Mouse (Mus musculus): ENCODE results near the gene Tnk1.
A peak's percentile ranks its signal among the peaks of the same experiment; 100 is the strongest.

The Tnk1 gene

DNA sequence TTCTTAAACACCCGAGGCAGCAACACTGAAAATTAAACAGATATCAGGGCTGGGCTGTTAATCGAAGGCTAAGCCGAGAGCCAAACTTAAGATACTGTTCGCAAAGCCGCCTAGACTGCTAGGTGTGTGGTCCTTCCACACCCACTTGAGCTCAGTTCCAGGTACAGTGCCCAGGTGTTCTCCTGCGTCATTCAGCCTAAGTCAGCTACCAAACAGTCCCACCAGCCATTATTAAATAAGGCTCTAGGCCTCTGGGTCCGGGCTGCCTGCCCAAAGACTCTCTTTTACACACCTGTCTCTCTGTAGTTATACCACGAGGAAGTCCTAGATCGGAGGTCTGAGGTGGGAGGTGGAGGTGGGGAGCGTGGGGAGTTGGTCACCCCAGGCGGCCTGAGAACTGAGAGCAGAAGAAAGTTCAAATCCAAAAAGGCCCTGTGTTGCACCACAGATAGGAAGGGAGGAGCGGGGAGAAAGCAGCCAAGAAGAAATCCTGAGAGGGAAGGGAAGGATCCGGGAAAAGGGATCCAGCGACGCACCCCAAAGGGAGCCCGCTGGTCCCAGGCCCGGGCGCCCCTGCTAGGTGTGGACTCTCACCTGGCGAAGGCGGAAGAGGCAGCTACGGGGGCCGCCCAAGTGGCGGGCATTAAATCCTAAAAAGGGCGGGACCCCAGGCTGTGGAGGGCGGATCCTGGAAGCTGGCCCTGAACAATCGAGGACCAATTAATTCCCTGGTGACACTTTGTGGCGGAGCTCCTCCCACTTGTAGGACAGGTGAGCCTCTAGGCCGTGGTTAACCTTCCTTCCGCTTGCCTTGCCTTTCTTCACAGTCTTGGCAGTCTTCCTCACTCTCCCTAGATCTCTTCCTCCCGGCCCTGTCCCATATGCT is at the start of gene Tnk1:
Gene Tnk1 (minus strand): TSS at position 618 of the 886 bp plus-strand sequence.
- DNase-seq: peak; percentile 68

DNA sequence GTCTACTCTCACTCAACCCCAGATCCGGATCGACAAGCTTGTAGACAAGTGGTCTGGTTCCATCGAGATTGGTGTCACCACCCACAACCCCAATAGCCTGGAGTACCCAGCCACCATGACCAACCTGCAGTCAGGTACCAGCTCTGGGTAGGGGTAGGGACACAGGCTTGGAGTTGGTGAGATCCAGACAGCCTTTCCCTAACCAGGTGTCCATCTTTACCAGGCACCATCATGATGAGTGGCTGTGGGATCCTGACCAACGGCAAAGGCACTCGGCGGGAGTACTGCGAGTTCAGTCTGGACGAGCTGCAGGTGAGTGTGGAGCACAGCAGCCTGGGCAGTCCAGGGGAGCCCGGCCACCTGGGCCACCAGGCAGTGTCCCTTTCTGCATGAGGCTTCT is 45.8 kb upstream of the Tnk1 start:
- DNase-seq: no peak

DNA sequence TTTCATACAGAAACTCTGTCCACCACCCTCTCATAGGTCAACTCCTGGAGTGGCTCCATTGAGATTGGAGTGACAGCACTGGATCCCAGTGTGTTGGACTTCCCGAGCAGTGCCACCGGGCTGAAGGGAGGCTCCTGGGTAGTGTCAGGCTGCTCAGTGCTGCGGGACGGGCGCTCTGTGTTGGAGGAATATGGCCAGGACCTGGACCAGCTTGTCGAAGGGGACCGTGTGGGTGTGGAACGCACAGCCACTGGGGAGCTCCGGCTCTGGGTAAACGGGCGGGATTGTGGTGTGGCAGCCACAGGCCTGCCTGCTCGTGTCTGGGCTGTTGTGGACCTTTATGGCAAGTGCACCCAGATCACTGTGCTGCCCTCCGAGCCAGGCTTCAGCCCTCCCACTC is 44.4 kb upstream of the Tnk1 start:
- no peak for DNase-seq

DNA sequence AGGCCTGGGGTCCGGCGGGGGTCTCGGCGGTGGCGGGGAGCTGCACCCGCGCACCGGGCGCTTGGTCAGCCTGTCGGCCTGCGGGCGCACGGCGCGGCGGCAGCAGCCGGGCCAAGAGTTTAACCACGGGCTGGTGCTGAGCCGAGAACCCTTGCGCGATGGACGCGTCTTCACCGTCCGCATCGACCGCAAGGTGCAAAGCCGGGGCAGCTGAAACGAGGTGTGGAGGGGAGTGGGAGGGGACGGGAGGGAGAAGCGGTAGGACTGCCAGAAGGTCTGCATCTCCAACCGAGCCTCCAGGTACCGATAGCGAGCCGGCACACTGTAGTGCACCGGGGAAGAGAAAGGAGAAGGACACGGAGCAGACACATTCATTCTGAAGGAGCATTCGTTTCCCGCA is 43.5 kb upstream of the Tnk1 start:
- DNase-seq: no peak

DNA sequence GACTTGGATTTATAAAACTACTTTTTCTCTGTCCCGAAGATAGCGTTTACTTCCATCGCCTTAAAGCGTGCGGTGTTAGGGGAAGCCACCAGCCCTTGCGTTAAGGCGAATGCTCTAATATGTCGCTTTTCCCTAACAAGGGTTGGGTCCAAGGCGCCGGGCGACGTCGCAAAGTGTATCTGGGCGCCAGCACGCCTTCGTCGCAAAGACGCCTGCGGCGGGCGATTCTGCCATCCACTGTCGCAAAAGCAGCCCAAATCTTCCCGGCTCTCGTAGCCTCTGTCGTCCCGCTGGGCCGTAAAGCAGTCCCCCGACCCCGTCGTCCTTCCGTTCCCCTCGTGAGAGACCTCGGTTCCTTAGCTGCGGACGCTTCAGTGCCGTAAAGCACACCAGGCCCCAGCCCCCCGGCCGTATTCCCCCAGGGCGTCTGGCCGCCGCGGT is 42.9 kb upstream of the Tnk1 start:
- peak; percentile 97 for DNase-seq

DNA sequence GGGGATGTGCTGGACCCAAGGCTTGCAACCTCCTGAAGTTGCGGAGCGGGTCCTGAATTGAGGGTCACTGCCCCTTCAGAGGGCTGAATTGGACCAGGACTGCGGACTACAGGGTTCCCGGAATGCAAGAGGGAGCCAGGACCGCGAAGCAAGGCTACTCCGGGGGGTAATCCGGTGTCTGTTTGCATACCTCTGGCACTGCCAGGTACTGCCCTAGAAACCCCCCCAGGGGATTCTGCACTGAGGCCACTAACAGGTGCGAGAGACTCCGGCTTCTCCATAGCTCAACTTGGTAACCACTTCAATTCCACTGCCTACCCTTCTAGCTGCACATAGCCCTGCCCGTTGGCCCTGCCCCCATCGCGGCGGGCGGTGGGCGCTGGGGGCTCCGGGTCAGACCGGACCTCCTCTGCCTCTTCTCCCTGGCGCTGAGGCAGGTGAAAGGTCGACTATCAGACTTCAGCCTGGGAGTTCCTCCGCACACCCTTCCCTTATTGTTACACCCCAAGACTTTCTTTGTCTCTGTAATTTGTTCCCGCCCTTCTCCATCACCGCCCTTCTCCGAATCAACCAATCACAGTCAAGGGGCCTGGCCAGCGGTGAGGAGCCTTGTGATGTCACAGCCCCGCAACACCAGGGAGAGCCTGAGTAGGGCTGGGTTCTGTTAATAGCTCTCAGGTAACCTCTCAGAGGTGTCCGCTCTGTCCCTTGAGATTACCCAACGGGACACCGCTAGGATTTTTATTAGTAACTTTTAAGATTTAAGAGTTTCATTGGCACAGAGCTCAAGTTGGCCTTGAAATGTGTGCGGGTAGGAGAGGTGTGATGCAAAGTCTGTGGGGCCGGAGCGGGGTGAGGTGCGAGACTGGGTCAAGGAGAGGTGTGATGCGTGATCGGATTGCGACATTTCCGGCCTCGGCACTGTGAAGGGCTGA is 42.2 kb upstream of the Tnk1 start, which contains the start of the genes 2810408A11Rik and Neurl4:
Gene 2810408A11Rik (minus strand): TSS at position 517 of the 935 bp plus-strand sequence.
Gene Neurl4 (plus strand): TSS at position 602 of the 935 bp plus-strand sequence.
- peak; percentile 96 for DNase-seq

DNA sequence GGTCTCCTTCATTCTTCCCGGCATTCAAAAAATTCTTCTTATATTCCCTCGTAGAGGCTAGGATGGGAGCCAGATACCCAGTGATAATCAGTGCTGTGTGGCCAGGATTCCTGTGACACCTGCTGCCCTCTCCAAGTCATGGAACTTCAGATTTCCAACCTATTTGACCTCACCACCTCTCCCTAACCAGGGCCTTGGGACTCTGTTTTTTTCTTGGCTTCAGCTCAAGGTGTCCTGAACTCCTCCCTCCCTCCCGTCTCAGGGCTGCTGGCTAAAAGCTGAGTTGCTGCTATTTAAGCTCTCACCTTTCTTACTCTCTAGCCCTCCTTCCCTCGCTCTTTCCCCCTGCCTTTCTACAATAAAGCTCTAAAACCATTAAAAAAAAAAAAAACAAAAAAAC is 41.3 kb upstream of the Tnk1 start:
- no peak for DNase-seq

DNA sequence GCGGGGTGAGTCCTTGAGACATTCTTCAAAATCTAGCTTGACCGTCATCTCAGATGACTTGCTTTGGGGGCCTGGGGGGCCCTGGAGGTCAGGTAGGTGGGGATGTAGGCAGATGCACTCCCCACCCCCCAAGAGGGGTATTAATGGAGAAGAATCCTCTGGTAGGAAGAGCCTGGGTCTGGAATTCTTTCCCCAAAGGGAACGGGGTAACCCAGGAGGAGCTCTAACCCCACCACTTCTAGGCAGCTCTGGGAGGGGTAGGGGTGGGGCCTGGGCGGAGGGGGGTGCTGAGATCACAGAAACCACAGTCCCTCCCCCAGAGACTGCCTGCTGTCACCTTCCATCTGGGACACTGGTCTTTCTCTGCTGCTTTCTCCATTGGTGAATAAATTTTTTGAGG is 36.8 kb upstream of the Tnk1 start, which contains the start of gene Acap1:
Gene Acap1 (minus strand): TSS at position 249 of the 400 bp plus-strand sequence.
- DNase-seq: no peak

DNA sequence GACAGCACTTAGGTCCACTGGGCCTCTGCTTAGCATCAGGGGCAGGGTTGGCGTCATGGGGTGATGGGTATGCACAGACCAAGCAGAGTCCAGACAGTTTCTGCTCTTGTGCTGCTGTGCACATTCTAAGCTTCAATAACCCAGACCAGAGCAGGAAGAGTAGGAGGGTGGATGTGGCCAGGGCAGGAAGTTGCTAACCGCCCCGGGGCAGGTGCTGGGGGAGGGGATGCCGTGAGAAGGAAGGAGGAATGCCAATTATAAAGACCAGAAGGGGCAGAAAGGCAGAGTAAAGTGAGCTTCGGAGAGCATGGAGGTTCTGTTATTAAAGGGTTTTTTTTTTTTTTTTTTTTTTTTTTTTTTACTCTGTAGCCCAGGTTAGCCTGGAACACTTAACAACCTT is 36.1 kb upstream of the Tnk1 start:
- DNase-seq: no peak

DNA sequence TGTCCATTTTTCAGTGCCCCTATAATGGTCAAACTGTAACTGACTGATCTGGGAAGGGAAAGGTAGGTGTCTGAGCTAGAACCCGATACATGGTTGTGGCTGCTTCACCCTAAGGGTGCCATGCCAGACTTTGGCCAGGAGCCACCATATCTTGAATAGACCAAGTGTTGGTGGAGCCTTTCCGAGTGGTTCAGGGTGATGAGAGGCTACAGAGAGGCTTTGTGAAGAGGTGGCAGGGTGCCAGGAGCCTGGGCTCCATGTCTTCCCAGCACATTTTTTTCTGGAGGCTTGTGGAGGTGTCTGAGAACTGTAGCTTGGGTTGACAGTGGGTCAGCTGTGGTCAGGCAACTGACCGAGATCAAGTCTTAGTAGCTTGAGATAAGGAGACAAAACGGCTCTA is 33.0 kb upstream of the Tnk1 start:
- DNase-seq: no peak

DNA sequence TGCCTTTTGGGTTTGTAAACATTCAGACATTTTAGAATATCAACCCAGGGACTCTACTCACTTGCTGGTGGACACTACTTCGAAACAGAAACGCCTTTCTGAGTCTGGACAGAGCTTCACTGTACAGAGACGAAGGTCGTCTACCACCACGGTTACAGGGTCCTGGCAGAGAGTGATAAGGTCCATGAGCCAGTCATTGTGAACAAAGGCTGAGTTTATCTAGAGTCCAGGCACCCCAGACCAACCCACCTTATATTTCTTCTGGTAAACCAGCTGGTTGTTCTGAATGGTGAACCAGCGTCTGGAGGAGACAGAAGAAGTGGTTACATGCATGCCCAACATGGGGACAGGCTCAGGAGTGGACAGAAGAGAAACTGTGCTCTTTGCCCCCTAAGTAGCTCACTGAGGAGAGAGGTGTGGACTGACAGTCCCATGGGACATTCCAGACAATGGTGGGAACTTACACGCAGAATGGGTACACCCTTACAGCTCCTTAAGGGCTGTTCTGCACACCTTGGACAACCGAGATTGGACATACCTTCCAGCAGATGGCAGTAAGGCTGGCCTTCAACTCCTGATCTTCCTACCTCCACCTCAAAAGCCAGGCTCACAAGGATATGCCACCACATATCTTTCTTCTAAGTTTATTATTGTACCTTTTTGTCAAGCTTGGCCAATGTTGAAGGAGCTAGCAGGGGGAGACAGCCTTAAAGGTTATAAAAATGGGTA is 28.5 kb upstream of the Tnk1 start:
- no peak for DNase-seq

DNA sequence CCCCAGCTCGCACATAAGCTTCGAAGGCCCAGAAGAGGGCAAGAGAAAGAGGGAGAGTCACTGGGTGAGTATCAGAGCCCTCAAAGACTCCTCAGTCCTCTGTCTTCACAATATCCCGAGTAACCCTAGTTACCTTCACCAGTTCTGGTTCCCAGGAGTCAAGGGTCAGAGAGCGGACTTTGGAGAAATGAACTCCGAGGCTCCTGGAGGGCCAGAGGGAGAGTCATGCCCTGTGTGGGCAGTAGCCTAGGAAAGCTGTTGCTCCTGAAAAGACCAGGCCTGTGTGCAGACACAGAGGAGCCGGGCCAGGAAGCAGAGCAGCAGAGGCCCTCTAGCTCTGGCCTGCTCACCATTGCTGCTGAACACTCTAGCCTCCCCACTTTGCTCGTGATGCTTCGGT is 26.1 kb upstream of the Tnk1 start:
- DNase-seq: no peak

DNA sequence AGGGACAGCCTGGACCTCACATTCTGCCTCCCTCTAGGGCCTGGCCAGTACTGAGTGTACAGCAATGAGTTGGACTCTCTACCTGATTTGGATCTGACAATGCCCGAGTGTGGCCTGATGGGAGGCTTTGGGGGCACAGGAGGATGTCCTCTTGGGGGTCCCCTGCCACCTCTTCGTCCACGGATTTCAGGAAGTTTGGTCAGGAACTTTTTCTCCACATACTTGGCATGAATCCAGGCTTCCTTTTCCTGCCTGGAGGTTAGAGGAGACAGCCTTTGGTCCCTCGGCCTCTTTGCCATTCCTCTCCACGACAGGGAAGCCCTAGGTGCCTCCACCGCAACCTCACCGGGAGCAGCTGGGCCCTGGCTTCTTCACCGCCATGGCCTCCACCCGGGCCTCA is 25.7 kb upstream of the Tnk1 start:
- peak; percentile 35 for DNase-seq

DNA sequence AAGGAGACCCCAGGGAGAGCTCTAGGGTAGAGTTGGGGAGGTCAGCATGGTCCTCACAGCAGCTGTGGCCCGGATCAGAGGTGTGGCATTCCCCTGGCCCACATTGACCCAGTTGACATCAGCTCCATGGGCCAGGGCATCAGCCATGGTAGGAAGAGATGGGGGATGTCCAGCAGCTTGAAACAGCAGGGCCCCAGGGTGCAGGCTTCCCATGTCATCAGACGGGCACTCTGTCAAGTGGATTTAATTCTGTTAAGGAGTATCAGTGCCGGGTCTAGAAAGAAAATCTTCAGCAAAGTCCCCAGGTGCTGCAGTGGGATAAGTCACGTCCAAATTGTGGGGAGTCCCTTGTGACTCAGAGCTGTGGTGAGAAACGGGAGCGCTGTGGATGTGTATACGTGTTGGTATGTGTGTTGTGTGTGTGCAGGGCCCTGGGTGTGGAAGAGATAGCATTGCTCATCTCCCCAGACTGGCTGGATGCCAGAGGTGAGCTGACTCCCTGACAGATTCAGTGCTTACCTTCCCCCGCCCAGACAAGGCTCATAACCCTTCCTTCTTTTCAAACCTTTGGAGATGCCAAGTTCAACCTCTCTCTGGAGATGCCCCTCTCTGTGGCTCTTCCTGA is 25.1 kb upstream of the Tnk1 start:
- no peak for DNase-seq

DNA sequence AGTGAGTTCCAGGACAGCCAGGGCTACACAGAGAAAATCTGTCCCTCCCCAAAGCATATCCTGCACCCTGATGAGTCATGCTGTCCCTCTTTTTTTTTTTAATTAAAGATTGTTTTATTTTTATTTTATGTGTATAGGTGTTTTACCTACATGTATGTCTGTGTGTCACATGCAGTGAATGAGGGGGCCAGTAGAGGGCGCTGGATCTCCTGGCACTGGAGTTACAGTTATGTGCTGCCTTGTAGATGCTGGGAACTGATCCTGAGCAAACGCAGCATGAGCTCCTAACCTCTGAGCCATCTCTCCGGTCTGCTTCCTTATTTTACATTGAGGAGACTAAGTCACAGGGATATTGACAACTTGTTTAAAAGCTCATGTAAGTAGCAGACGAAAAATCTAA is 24.5 kb upstream of the Tnk1 start:
- DNase-seq: peak; percentile 51

DNA sequence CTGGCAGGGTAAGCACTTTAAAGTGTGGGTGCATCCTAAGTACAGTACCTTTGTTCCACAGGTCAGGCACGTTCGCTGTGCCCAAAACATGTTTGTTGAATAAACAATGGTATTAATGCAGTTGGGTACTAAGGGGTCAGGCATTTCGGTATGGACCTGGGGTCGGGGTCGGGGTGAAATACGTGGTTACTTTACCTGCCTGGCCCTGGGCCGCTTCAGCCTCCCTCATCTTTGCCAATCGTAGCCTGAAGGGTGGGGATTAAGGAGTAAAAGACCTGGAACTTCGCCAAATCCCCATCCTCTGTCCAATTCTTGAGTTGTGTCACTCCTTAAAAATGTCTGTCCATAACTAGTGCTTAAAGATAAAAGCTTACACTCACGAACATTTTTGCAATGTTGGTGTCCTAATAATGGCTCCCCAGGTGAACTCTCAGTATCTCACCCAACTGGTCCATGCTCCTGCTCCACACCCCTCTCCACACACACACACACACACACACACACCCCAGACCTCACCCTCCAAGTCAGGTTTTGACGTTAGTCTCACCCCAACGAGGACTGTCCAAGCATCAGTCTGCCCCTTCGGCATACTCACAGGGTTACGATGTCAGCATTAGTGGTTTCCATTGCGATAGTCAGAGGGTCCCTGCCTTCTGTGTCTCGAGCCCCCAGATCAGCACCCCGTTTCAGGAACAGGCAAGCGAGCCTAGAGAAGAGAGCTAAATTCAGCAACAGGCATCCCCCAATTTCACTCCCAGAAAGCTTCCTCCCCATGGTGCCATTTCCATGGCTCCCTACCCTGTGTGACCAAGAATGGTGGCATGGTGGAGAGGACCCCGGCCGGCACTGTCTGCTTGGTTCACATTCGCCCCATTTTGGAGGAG is 23.5 kb upstream of the Tnk1 start:
- peak; percentile 30 for DNase-seq

DNA sequence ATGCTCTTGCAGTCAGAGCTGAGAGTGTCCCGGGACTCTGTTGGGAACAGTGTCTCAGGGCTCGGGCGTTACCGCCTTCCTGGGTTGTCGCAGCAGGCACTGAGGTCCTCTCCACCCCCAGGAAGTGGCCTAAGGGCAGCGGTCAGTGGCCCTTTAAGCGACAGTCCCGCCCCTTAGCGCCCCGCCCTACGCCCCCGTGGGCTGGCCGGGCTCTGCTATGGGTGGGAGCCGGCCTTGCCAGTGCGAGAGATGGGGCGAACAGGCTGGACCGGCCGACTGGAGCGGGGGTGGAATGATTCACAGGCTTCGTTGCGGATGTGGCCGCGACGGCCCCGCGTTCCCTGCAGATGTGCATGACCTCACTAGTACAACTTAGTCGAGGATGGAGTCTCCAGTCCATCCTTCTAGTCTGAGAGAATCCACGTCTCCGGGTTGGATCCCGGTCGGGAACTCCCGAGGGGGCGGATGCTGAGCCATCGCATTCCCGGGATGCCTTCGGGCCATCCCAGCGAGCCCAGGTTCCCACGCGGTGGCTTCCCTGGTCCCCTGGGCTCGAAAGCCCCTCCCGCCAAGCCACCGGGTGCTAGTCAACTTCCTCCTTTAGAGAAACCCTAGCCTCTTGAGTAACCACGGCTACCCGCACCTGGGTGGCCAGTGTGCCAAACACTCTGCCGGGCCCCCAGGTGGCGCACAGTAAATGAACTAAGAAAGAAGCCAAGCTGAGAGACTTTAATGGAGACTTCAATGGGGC is 22.5 kb upstream of the Tnk1 start, which contains the start of gene Kctd11:
Gene Kctd11 (minus strand): TSS at position 554 of the 751 bp plus-strand sequence.
- DNase-seq: peak; percentile 97

DNA sequence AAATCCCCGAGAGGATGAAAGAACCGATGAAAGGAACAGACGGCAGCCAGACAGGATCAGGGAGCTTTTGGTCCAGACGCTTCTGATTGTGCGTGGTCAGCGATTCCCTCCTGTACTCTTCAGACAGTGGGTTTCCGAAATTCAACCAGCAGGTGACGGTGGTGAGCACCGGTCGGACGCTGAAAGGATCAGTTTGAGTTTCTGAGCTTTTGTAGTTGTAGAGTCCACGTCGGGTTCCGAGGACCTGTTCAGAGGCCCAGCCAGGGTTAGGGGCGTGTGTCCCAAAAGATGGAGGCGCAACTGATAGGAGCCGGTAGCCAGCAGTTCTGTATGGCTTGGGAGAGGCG is 21.9 kb upstream of the Tnk1 start:
- peak; percentile 91 for DNase-seq

DNA sequence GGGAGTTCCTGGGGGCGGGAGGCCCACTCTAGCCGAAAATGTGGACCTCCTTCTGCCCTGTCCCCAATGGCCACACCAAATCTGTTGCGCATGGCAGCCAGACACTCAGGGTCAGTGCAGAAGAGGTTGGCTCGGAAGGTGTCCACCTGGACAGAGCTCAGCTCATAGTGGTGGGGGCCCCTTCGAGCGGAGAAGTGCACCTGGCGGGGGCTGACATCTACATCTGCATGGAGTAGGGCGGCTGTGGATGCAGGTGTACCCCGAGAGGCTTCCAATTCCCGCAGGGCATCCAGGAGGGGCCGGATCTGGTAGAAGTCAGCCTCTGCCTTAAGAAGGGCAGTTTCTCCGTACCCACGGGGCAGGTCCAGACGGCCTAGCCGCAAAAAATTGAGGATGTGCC is 21.2 kb upstream of the Tnk1 start:
- no peak for DNase-seq

DNA sequence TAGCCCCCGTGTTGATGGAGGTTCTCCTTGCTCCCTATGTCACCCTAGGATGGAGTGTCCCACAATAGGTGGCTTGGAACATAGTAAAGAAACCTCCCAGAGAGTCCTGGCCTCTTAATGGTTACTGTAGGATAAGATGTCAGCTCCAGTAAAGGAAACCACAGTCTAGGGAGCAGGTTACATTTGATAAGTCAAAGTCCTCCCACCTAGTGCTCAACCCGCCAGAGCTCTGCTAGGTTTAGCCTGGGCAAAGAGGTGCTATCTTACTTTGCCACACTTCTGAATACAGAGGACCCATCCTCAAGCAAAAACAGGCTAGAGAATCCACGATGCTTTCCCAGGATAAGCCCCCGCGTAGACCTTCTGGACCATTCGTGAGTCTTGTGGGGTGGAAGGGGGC is 20.4 kb upstream of the Tnk1 start:
- no peak for DNase-seq
